Mouse (Mus musculus): ENCODE data around the gene Nktr.
A peak's percentile ranks its signal among the peaks of the same experiment; 100 is the strongest.

Nktr gene

GRCm38 (mm10) chr9:121762248-121762647 is 43.3 kb downstream of the Nktr start:
- no peak for DNase-seq

DNA sequence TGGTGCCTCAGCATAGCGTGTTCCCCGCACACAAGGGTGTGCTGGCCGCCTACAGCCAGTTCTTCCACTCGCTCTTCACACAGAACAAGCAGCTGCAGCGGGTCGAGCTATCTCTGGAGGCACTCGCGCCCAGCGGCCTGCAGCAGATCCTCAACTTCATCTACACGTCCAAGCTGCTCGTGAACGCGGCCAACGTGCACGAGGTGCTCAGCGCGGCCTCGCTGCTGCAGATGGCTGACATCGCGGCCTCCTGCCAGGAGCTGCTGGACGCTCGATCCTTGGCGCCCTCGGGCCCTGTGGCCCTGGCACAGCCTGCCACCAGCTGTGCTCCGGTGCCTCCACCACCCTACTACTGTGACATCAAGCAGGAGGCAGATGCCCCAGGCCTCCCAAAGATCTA is 43.8 kb downstream of the Nktr start:
- DNase-seq: no peak

DNA sequence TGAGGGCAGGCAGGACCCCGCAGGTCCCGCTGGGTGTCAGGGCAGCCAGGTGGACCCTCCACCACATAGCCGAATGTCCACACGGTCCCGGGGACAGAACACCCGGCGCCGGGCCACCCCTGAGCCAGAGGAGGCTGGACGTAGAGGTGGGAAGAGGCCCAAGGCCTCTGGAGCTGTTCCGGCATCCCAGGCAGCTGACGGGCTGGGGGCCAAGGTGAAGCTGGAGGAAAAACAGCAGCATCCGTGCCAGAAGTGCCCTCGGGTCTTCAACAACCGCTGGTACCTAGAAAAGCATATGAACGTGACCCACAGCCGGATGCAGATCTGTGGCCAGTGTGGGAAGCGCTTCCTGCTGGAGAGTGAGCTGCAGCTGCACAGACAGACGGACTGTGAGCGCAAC is 44.7 kb downstream of the Nktr start:
- DNase-seq: no peak

DNA sequence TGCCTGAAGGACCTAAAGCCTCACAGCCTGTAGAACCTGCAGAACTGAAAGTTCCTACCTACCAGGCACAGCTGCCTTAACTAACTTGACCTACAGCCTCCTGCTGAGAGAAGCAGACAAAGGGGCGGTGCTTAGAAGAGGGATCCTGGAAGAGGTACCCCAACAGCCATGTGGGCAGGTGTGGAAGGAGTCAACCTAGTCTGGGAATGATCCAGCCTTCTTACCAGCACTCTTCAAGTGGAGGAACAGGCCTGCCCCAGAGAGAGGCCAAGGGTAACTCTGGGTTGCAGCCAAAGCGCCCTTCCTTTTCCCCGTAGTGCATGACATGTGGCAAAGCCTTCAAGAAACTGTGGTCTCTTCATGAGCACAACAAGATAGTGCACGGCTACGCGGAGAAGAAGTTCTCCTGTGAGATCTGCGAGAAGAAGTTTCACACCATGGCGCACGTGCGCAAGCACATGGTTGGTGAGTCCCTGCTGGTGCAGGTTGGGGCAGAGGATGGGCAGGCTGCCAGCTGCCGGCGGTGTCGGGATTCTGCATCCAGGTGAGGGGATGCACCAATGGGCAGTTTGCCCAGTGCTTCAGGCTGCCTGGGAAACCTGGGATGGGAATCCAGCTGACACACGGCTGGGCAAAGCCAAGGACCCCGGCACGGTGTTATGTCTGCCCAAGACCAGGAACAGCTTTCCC is 46.3 kb downstream of the Nktr start:
- DNase-seq: no peak

- DNase-seq: no peak
Observed at GRCm38 (mm10) chr9:121772412-121772811, 53.4 kb downstream of the Nktr start.

DNA sequence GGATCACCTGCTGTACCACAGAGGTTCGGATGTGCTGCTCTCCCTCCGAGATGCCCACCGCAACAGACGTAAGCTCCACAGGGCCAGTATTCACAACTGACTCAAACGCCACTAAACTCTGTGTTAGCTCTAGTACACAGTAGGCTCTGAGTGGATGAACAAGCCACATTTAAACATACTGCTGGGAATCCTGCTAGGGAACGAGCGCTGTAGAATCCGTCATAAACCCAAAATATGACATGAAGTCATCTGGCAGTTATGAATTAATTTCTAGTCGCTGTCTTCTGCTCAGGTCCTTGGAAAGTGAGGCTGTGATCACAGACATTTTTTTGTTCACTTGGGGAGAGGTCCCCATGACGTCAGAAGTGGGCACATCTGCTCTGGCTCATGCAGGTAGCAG is 57.0 kb downstream of the Nktr start:
- no peak for DNase-seq

- DNase-seq: no peak
Observed at GRCm38 (mm10) chr9:121776511-121776910, 57.5 kb downstream of the Nktr start.

DNA sequence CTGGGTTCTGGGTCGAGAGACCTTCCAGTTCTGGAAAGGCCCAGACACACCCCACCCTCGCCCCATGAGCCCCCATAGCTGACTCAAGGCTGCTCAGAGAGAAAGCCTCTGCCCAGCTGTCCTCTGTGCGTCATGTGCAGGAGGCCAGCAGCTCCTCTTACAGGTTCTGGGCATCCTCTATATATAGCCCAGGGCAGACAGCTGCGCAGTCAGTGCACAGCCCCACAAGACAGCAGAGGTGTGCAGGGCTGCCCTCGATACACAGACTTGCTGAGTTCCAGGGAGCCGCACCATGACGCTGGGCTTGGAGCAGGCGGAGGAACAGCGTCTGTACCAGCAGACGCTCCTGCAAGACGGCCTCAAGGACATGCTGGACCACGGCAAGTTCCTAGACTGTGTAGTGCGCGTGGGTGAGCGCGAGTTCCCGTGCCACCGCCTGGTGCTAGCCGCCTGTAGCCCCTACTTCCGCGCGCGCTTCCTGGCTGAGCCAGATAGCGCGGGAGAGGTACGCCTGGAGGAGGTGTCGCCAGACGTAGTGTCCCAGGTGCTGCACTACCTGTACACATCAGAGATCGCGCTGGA is 58.6 kb downstream of the Nktr start, which contains the start of gene Klhl40:
Klhl40 (plus strand) TSS at position 124 of the 582 bp plus-strand sequence.
- DNase-seq: no peak

DNA sequence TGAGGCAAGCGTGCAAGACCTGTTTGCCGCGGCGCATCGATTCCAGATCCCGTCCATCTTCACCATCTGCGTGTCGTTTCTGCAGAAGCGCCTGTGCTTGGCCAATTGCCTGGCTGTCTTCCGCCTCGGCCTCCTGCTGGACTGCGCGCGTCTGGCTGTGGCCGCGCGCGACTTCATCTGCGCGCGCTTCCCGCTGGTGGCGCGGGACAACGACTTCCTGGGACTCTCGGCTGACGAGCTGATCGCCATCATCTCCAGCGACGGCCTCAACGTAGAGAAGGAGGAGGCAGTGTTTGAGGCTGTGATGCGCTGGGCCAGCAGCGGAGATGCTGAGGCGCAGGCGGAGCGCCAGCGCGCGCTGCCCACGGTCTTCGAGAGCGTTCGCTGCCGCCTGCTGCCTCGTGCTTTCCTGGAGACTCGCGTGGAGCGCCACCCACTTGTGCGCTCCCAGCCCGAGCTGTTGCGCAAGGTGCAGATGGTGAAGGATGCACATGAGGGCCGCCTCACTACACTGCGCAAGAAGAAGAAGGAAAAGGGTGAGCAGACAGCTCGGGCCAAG is 59.2 kb downstream of the Nktr start:
- DNase-seq: no peak

GRCm38 (mm10) chr9:121784801-121785200 is 65.8 kb downstream of the Nktr start:
- no peak for DNase-seq

DNA sequence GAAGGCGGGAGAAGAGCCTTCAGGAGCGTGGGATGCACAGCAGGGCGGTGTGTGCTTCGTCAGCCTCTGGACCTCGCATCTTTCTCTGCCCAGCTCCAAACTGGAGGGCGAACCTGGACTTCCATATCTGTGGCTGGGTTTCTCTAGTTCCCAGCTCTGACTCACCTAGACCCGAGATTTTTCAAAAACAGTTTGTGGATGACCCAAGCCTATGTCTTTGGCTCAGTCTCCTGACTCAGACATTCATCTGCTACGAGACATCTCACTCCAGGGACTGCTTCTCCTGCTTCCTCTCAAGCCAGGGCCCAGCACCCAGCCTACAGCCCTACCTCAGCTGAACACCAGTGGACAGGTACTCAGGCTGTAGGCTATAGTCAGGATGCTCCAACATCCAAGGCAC is 66.3 kb downstream of the Nktr start:
- DNase-seq: no peak

DNA sequence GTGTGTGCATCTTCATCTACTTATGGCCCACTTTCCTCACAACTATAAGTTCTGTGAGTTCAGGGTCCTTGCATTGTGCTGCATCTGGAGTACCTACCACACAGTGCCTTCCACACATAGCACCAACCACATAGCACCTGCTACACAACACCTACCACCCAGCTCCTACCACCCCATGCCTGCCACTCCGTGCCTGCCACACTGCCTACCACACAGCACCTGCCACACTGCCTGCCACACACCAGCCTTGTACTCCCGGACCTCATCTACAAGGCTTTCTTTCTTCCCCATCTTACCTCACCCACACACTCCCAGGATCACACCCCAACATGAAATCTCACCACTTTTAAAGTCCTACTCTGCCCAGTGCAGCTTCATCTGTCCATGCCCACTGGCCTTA is 67.4 kb downstream of the Nktr start:
- DNase-seq: no peak

- DNase-seq: peak; percentile 33
Observed at GRCm38 (mm10) chr9:121791206-121791605, 72.2 kb downstream of the Nktr start.

DNA sequence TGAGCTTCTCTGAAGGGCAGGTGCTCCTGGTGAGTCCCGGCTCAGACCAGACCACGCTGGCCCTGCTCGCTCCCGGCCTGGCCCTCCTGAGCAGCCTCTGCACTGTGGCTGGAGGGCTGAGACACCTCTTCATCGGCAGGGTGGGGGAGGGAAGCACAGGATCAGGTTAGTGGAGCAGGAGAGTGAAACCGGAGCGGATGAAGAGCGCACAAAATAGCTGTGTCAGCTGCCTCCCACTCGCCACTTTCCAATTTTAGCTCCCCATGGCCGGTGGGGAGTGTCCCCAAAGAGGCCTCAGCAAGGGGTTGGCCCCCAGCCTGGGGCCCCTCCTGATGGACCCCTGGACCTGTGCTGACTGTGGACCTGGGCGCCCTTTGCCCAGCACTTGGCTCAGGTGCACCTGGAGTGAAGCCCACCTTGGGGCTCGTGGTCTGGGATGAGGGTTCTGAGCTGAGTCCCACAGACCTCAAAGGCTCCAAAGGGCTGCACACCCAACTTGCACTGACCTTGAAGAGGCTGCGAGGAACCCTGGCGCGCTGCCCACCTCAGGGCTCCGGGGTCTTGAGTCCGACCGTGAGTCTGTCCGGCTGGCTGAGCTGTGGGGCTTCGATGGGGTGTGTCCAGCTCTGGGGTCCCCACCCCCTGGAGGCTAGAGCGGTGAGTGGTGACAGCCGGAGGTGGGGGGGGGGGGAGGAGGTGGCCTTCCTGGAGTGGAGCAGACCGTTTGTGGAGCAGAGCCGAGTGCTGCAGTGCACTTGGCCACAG is 73.0 kb downstream of the Nktr start, which contains the start of gene Hhatl:
Hhatl (minus strand) TSS at position 751 of the 765 bp plus-strand sequence.
- DNase-seq: no peak

GRCm38 (mm10) chr9:121794972-121795539 is 76.1 kb downstream of the Nktr start:
- DNase-seq: no peak

DNA sequence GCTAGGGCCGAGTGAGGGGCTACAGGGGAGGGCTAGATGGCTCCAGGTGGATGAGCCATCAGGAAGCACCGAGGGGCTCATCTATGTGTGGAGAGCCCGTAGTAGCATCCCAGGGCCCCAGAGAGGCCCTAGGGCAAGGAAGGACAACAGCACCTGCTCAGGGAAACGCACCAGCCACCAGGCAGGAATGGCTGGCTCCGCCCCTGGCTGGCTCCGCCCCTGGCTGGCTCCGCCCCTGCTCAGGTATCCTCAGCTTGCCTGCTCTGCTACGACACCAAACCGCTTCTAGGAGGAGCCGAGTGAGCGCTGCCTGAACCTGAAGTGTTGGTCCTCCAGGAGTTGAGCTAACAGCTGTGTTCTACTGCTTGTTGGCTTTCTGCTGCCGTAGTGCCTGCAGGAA is 78.8 kb downstream of the Nktr start:
- DNase-seq: no peak

DNA sequence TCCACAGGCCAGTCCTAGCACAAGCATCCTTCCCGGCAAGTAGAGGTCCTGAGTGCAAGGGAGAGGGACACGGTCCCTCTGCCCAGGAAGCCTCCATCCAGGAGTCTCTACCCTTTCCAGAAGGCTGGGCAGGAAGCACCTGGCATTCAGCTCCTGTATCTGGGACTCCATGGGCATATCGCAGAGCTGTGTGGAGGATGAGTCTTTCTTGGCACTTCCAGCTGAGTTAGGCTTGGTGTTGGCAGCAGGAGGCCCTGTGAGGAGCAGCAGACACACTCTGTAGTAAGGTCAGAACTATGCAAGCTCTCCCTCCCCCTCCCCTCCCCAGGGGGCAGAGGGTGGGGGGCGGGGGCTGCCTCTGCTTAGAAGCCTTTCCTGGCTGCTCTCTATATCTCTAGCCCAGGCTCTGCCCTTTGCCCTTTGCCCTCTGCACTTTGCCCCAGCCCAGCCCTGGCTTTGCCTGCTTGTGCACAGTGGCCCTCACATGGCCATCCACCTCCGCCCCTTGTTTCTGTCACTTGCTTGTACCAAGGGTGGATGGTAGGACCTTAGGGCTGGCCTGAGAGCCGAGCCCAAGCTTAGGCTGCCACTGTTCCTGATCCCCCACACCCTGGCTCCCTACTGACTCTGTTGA is 80.0 kb downstream of the Nktr start:
- DNase-seq: no peak

- DNase-seq: no peak
Observed at GRCm38 (mm10) chr9:121802747-121803146, 83.8 kb downstream of the Nktr start.

All from cerebellum, adult 8-10 months (tissue).